Mouse (Mus musculus): ENCODE data around the gene Hecw2. TPM values are rescaled to one million over a fixed set of nuclear protein-coding genes. Genes with fewer than 3 reads are reported as not detected.

The Hecw2 gene
- total RNA-seq, 4 experiments from 2014 or later = 1.9 to 4.3 (median 2.3) TPM

GRCm38 (mm10) chr1:53784721-53785418 is 410.1 kb downstream of the Hecw2 start, which contains the start of gene Stk17b:
Gene Stk17b (minus strand): TSS chr1:53785224.
- DNase-seq (ENCODE audit: low spot score in 2 of 2) = peak; percentile 89 to 94

- DNase-seq (ENCODE audit: low spot score in 2 of 2) = peak in 1 of 2 experiments; percentile 3
Observed at GRCm38 (mm10) chr1:53784291-53784720, 410.7 kb downstream of the Hecw2 start.

GRCm38 (mm10) chr1:53782956-53783355 is 412.0 kb downstream of the Hecw2 start:
- DNase-seq (ENCODE audit: low spot score in 2 of 2) = no peak

- DNase-seq (ENCODE audit: low spot score in 2 of 2) = no peak
Observed at GRCm38 (mm10) chr1:53782079-53782478, 412.9 kb downstream of the Hecw2 start.

GRCm38 (mm10) chr1:53781311-53781710 is 413.7 kb downstream of the Hecw2 start:
- DNase-seq (ENCODE audit: low spot score in 2 of 2) = no peak

GRCm38 (mm10) chr1:53776176-53776905 is 418.6 kb downstream of the Hecw2 start:
- no peak for DNase-seq (ENCODE audit: low spot score in 2 of 2)

- no peak for DNase-seq (ENCODE audit: low spot score in 2 of 2)
Observed at GRCm38 (mm10) chr1:53775545-53775944, 419.4 kb downstream of the Hecw2 start.

- no peak for DNase-seq (ENCODE audit: low spot score in 2 of 2)
Observed at GRCm38 (mm10) chr1:53775036-53775435, 419.9 kb downstream of the Hecw2 start.

GRCm38 (mm10) chr1:53774571-53774970 is 420.4 kb downstream of the Hecw2 start:
- DNase-seq (ENCODE audit: low spot score in 2 of 2) = no peak

GRCm38 (mm10) chr1:53773994-53774393 is 421.0 kb downstream of the Hecw2 start:
- DNase-seq (ENCODE audit: low spot score in 2 of 2) = no peak

- no peak for DNase-seq (ENCODE audit: low spot score in 2 of 2)
Observed at GRCm38 (mm10) chr1:53772967-53773366, 422.0 kb downstream of the Hecw2 start.

GRCm38 (mm10) chr1:53771476-53771875 is 423.5 kb downstream of the Hecw2 start:
- no peak for DNase-seq (ENCODE audit: low spot score in 2 of 2)

- DNase-seq (ENCODE audit: low spot score in 2 of 2) = no peak
Observed at GRCm38 (mm10) chr1:53766112-53766511, 428.9 kb downstream of the Hecw2 start.

GRCm38 (mm10) chr1:53757316-53757715 is 437.7 kb downstream of the Hecw2 start:
- DNase-seq (ENCODE audit: low spot score in 2 of 2) = no peak

Small RNA genes within 50 kb of the gene (microRNA-seq; reads per million reads assigned to microRNA genes)
- gene Mir7681 = not detected

Other genes starting within 250 kb of the Hecw2 start
- gene Ccdc150, start 55.5 kb upstream of the Hecw2 start, total RNA-seq (2022) = under 1 TPM in 1 of 4 experiments, not detected in 3; 0.11 TPM
- gene Gtf3c3, start 243.8 kb upstream of the Hecw2 start, total RNA-seq (2022) = 10 to 100 TPM in 1 of 4 experiments, 1 to 10 TPM in 3; 7.4 to 10.8 (median 8.8) TPM